Mouse (Mus musculus) liver, adult 2 months (tissue): ENCODE measurements around the gene Irak2. TPM values are rescaled to one million over a fixed set of nuclear protein-coding genes. Genes with fewer than 3 reads are reported as not detected.
A peak's percentile ranks its signal among the peaks of the same experiment; 100 is the strongest.

Experiments used
- DNase-seq: peaks from one replicate; pipeline ENCODE4 v3.0.0-alpha.2; 2011; ENCODE audit warnings: low read depth, low spot score; ENCODE audit errors: extremely low read depth
- H3K27ac ChIP-seq: fragments of 200-500 bp; replicated peaks from 2 replicates; pipeline ENCODE4 v1.5.1; 2012; ENCODE audit warnings: low read depth, mild to moderate bottlenecking, control low read depth, inconsistent platforms, low read length; ENCODE audit not compliant: insufficient read depth
- H3K27me3 ChIP-seq: fragments of 200-500 bp; 2 replicates; pipeline ENCODE4 v1.6.1; 2012; ENCODE audit warnings: mild to moderate bottlenecking, moderate library complexity, low read length, inconsistent platforms; ENCODE audit not compliant: control insufficient read depth, insufficient read depth
- H3K36me3 ChIP-seq: fragments of 200-500 bp; 2 replicates; pipeline ENCODE4 v1.6.1; 2012; ENCODE audit warnings: low read length, inconsistent platforms; ENCODE audit not compliant: control insufficient read depth, insufficient read depth
- H3K4me1 ChIP-seq: fragments of 200-500 bp; 2 replicates; pipeline ENCODE4 v1.6.1; 2011; ENCODE audit warnings: low read length; ENCODE audit not compliant: control insufficient read depth, insufficient read depth
- H3K4me3 ChIP-seq: fragments of 200-500 bp; 2 replicates; pipeline ENCODE4 v1.5.1; 2011; ENCODE audit warnings: low read depth, mild to moderate bottlenecking, control low read depth, low read length, moderate library complexity; ENCODE audit not compliant: insufficient read depth
- H3K79me2 ChIP-seq: fragments of 200-500 bp; 2 replicates; pipeline ENCODE4 v1.6.1; 2012; ENCODE audit warnings: inconsistent platforms, mild to moderate bottlenecking, low read length, moderate library complexity; ENCODE audit not compliant: control insufficient read depth, insufficient read depth
- H3K9ac ChIP-seq: fragments of 200-500 bp; 2 replicates; pipeline ENCODE4 v1.6.1; 2012; ENCODE audit warnings: low read depth, mild to moderate bottlenecking, control low read depth, inconsistent platforms, low read length
- CTCF ChIP-seq: fragments of 200-500 bp; IDR thresholded peaks from 2 replicates; pipeline ENCODE4 v1.5.1; 2011; ENCODE audit warnings: low read depth, low read length, control low read depth
- POLR2A ChIP-seq: fragments of 200-500 bp; IDR thresholded peaks from 2 replicates; pipeline ENCODE4 v1.6.1; 2011; ENCODE audit warnings: low read length, control low read depth; ENCODE audit not compliant: insufficient read depth; ENCODE audit errors: extremely low read depth
- WGBS: fragments of 180-500 bp; shearing (Covaris S2); methylation state at CpG from one replicate; pipeline ENCODE4 v1.1.7; 2018; 5-methylcytosine and 5-hydroxymethylcytosine counted together
- polyA plus RNA-seq: library from polyadenylated mRNA; depleted of rRNA; stranded (reverse); fragments of >200 nt; gene quantifications from 2 replicates; pipeline ENCODE4 v1.2.3, GENCODE M21; 2012
- total RNA-seq: library from RNA; depleted of rRNA; stranded (reverse); fragments of >200 nt; gene quantifications from 2 replicates; pipeline ENCODE4 v1.2.3, GENCODE M21; 2014

The Irak2 gene
- total and polyA plus RNA-seq, 2 experiments: 18.2 to 30.8 TPM

GRCm38 (mm10) chr6:113679993-113680566 is 41.8 kb downstream of the Irak2 start:
- Histone ChIP-seq H3K4me3 (no peak overlapping the region), H3K4me1 (peaks cover 11% of the 10 kb centered on the region; the same call in 1 of the 2 replicates), H3K9ac (no peak overlapping the region), H3K27me3 (no peaks in the 10 kb centered on the region), H3K79me2 (no peaks in the 10 kb centered on the region), H3K27ac (0 out of 2 replicates have a peak overlapping the region, but pooled peaks have one; percentile 9), H3K36me3 (peaks cover 13% of the 10 kb centered on the region; the same call in 1 of the 2 replicates)
- WGBS: 41% methylated on average over 9 of the region's 9 CpGs
- no peak for TF ChIP-seq POLR2A
- no peak for TF ChIP-seq CTCF
- DNase-seq: peak; percentile 75

- Histone ChIP-seq H3K36me3 (peaks cover 13% of the 10 kb centered on the region; the same call in 1 of the 2 replicates), H3K4me1 (peaks cover 11% of the 10 kb centered on the region; the same call in 1 of the 2 replicates), H3K27me3 (no peaks in the 10 kb centered on the region), H3K9ac (no peak overlapping the region), H3K79me2 (no peaks in the 10 kb centered on the region), H3K27ac (no peak overlapping the region), H3K4me3 (no peak overlapping the region)
- no peak for TF ChIP-seq POLR2A
- peak; percentile 94 for TF ChIP-seq CTCF
- DNase-seq: peak; percentile 54
- 21% methylated on average over 4 of the region's 4 CpGs for WGBS
Observed at GRCm38 (mm10) chr6:113681271-113681670, 43.0 kb downstream of the Irak2 start.

DNA sequence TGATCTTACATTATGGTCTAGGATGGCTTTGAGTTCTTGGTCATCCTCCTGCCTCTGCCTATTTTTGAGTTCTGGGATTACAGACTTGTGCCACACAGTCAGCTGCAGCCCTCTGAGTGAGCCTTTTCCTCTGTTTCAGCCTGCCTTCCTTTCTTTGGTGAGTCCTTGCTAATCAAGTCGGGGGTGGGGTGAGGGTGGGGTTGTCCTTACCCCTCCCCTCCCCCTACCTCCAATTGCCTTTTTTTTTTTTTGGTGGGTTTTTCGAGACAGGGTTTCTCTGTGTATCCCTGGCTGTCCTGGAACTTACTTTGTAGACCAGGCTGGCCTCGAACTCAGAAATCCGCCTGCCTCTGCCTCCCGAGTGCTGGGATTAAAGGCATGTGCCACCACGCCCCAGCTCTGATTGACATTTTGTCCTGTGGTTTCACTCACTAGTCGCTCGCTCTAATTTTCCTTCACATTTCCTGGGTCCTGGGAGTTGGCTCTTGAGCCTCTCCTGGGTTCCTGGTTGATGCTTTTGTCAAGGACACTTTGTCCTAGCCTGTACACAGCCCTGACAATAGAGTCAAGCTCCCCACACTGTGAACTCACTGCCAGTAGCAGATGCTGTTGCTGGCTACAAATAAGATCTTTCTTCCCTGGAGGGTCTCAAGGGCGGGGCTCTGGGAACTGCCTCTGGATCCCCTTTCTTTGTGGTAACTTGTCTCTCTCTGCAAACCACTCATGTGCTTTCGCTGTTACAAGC is 45.0 kb downstream of the Irak2 start:
- peaks cover 27% of the 10 kb centered on the region for H3K36me3 ChIP-seq
- H3K79me2 ChIP-seq: no peaks in the 10 kb centered on the region
- WGBS: 94% methylated on average over 10 of the region's 10 CpGs
- no peak overlapping the region for H3K27ac ChIP-seq
- H3K9ac ChIP-seq: no peak overlapping the region
- no peaks in the 10 kb centered on the region for H3K27me3 ChIP-seq
- H3K4me1 ChIP-seq: peaks cover 8% of the 10 kb centered on the region; the same call in 1 of the 2 replicates
- no peak for TF ChIP-seq CTCF
- TF ChIP-seq POLR2A: no peak
- H3K4me3 ChIP-seq: no peak overlapping the region
- no peak for DNase-seq

DNA sequence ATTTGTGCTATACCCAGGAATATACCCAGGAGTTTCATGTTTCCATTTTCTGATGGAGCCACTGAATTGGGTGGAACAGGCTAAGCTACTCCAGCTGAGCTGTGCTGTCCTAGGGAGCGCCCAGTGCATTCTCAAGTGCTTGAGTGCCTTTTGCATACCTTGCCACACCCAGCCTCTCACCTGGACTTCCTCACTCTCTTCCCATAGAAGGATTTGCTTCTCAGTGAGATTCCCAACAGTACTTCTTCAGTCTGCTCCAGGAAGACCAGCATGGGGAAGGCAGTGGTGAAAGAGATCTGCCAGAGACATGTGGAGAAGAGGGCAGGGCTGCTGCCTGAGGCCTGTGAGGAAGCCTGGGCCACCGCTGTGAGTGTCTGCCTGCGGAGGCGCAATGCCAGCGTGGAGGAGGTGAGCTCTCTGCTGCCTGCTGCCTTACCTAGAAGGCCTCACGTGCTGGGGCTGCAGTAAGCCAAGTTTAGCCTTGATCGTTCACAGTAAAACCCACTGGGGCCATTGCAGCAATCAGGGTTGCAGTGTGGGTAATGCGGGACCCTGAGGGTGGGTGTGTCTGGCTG is 48.4 kb downstream of the Irak2 start:
- no peak overlapping the region for H3K27ac ChIP-seq
- TF ChIP-seq POLR2A: no peak
- TF ChIP-seq CTCF: no peak
- H3K79me2 ChIP-seq: no peaks in the 10 kb centered on the region; the same call in 1 of the 2 replicates
- H3K27me3 ChIP-seq: no peaks in the 10 kb centered on the region
- H3K9ac ChIP-seq: no peak overlapping the region
- 92% methylated on average over 8 of the region's 8 CpGs for WGBS
- no peak overlapping the region for H3K4me3 ChIP-seq
- DNase-seq: no peak
- peaks cover 19% of the 10 kb centered on the region for H3K4me1 ChIP-seq
- peaks cover 24% of the 10 kb centered on the region for H3K36me3 ChIP-seq

GRCm38 (mm10) chr6:113690008-113690399 is 51.7 kb downstream of the Irak2 start:
- H3K27me3 ChIP-seq: no peaks in the 10 kb centered on the region
- DNase-seq: peak; percentile 62
- H3K4me3 ChIP-seq: no peak overlapping the region
- H3K9ac ChIP-seq: peak overlapping the region; percentile 70
- WGBS: 14% methylated on average over 7 of the region's 7 CpGs
- peaks cover 25% of the 10 kb centered on the region for H3K4me1 ChIP-seq
- H3K27ac ChIP-seq: peak overlapping the region; percentile 76
- H3K79me2 ChIP-seq: peaks cover 6% of the 10 kb centered on the region; the same call in 1 of the 2 replicates
- peaks cover 28% of the 10 kb centered on the region for H3K36me3 ChIP-seq
- TF ChIP-seq POLR2A (no peak), CTCF (no peak)
